Mouse (Mus musculus): Measurements from ENCODE around the gene Tmco1. TPM values are rescaled to one million over a fixed set of nuclear protein-coding genes. Genes with fewer than 3 reads are reported as not detected.
"Not testable (repeated sequence)": the region's sequence is repeated elsewhere in the genome, so short reads cannot be mapped to it uniquely, and the experiment has no call there.

The Tmco1 gene
- total and polyA plus RNA-seq, 3 experiments = 60.3 to 95.3 (median 88.2) TPM

DNA sequence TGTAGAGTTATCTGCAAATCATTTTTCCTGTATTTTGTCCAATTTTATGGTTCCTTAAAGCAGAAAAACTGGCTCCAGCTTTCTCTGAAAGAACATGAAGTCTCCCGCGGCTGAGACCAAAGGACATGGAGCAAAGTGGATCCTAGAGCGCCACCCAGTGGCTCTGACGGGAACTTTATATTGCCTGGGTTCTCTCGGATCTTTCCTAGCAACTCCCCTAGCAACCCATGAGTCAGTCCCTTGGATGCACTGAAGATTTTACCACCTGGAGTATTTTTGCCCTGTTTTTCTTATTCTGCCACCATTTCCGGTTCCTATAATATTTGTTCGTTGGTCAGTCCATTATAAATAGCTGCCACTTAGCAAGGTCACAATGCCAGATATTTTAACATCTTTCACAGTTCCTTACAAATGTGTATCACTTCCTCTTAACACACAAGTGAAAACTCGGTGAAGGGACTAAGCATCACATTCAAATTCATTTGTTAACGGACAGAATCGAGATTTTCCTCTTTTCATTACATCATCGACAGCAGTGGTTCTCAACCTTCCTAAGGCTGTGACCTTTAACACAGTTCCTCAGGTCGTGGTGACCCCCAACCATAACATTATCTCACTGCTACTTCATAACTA, 29.4 kb downstream of the Tmco1 start:
- Histone ChIP-seq H3K4me3 (no peak overlapping the region), H3K9ac (ENCODE audit: low read depth, low read length) (no peak overlapping the region), H3K27ac (no peak overlapping the region), H3K4me1 (ENCODE audit: control insufficient read depth, insufficient read depth, low read length) (peaks cover 2% of the 10 kb centered on the region; the same call in 1 of the 2 replicates), H3K27me3 (ENCODE audit: control insufficient read depth, insufficient read depth, low read length) (no peaks in the 10 kb centered on the region), H3K79me2 (replicated peaks; ENCODE audit: control insufficient read depth, insufficient read depth, low read length) (no peaks in the 10 kb centered on the region), H3K36me3 (ENCODE audit: control insufficient read depth, insufficient read depth, low read length) (no peaks in the 10 kb centered on the region)
- peak; percentile 78 to 83 for DNase-seq
- no peak; the same call in 1 of the 2 replicates for TF ChIP-seq CTCF (IDR thresholded peaks at IDR 0.05)
- TF ChIP-seq EP300 (IDR thresholded peaks at IDR 0.05; ENCODE audit: insufficient read depth, low read depth, low read length) = peak; percentile 80; the same call in 1 of the 2 replicates
- WGBS = 10% methylated on average over 12 of the region's 12 CpGs
- intact Hi-C loops (cut with DNase I) = loop anchor here (1.0 to 10.0 kb wide), 3 partner anchors 25 to 543 kb away; no protein-coding TSS in a partner anchor

DNA sequence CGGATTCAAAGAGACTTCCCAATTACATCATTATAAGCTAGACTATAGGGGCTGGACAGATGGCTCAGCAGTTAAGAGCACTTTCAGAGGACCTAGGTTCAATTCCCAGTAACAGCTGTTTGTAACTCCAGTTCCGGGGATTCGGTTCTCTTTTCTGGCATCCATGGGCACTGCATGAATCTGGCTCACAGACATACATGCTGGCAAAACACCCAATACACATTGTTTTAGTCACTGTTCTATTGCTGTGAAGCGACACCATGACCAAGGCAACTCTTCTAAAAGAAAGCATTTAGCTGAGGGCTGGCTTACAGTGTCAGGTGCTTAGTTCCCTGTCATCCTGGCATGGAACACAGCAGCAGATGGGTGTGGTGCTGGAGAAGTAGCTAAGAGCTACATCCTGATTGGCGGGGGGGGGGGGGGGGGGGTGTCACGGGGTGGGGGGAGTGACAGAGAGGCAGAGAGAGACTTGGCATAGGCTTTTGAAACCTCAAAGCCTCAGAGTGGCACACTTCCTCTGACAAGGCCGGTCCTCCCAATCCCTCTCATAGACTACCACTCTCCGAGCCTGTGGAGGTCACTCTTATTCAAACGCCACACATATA, 31.1 kb downstream of the Tmco1 start:
- TF ChIP-seq EP300 (IDR thresholded peaks at IDR 0.05; ENCODE audit: insufficient read depth, low read depth, low read length) = no peak
- no peak for TF ChIP-seq POLR2A (IDR thresholded peaks at IDR 0.05; ENCODE audit: insufficient read depth, low read depth, low read length)
- TF ChIP-seq CTCF (IDR thresholded peaks at IDR 0.05) = no peak
- intact Hi-C loops (cut with DNase I) = loop anchor here (10.0 kb wide), 1 partner anchor 544 kb away; no protein-coding TSS in a partner anchor
- 67% methylated on average over 9 of the region's 9 CpGs for WGBS
- H3K27me3 ChIP-seq (ENCODE audit: control insufficient read depth, insufficient read depth, low read length) = no peaks in the 10 kb centered on the region
- peaks cover 2% of the 10 kb centered on the region; the same call in 1 of the 2 replicates for H3K4me1 ChIP-seq (ENCODE audit: control insufficient read depth, insufficient read depth, low read length)
- H3K4me3 ChIP-seq = no peak overlapping the region
- H3K27ac ChIP-seq = no peak overlapping the region
- no peaks in the 10 kb centered on the region for H3K36me3 ChIP-seq (ENCODE audit: control insufficient read depth, insufficient read depth, low read length)
- H3K9ac ChIP-seq (ENCODE audit: low read depth, low read length) = no peak overlapping the region
- H3K79me2 ChIP-seq (replicated peaks; ENCODE audit: control insufficient read depth, insufficient read depth, low read length) = no peaks in the 10 kb centered on the region
- DNase-seq = no peak

DNA sequence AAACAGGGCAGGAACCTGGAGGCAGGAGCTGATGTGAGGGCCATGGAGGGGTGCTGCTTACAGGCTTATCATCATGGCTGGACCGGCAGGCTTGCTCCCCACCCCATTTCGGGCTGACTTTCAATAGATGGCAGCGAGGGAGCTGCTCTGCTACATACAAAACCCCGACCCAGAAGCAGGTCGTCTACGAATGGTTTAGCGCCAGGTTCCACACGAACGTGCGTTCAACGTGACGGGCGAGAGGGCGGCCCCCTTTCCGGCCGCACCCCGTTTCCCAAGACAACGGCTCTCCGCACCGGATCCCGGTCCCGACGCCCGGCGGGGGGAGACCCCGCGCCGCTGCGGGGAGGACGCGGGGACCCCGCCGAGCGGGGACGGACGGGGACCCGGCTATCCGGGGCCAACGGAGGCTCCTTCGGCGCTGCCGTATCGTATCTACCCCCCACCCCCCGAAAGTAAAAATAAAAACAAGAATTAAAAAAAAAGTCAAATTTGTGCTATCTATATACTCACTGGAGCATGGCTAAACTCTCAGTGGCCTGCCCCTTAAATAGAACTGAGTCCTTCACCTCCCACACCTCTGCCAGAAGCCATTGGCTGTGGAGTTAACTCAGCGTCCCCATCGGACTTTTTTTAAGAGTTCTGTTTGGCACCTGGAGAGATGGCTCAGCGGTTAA, 32.1 kb downstream of the Tmco1 start:
- no peak for TF ChIP-seq POLR2A (IDR thresholded peaks at IDR 0.05; ENCODE audit: insufficient read depth, low read depth, low read length)
- no peak for TF ChIP-seq EP300 (IDR thresholded peaks at IDR 0.05; ENCODE audit: insufficient read depth, low read depth, low read length)
- TF ChIP-seq CTCF (IDR thresholded peaks at IDR 0.05) = no peak
- peak in 1 of 2 experiments; percentile 29 for DNase-seq
- H3K9ac ChIP-seq (ENCODE audit: low read depth, low read length) = peak overlapping the region; percentile 20
- peaks cover 2% of the 10 kb centered on the region; the same call in 1 of the 2 replicates for H3K4me1 ChIP-seq (ENCODE audit: control insufficient read depth, insufficient read depth, low read length)
- WGBS = 3% methylated on average over 47 of the region's 47 CpGs
- H3K27me3 ChIP-seq (ENCODE audit: control insufficient read depth, insufficient read depth, low read length) = no peaks in the 10 kb centered on the region
- H3K36me3 ChIP-seq (ENCODE audit: control insufficient read depth, insufficient read depth, low read length) = no peaks in the 10 kb centered on the region
- H3K79me2 ChIP-seq (replicated peaks; ENCODE audit: control insufficient read depth, insufficient read depth, low read length) = no peaks in the 10 kb centered on the region
- peak overlapping the region; percentile 40 for H3K4me3 ChIP-seq
- intact Hi-C loops (cut with DNase I) = no loop called here
- no peak overlapping the region; the same call in 1 of the 2 replicates for H3K27ac ChIP-seq

DNA sequence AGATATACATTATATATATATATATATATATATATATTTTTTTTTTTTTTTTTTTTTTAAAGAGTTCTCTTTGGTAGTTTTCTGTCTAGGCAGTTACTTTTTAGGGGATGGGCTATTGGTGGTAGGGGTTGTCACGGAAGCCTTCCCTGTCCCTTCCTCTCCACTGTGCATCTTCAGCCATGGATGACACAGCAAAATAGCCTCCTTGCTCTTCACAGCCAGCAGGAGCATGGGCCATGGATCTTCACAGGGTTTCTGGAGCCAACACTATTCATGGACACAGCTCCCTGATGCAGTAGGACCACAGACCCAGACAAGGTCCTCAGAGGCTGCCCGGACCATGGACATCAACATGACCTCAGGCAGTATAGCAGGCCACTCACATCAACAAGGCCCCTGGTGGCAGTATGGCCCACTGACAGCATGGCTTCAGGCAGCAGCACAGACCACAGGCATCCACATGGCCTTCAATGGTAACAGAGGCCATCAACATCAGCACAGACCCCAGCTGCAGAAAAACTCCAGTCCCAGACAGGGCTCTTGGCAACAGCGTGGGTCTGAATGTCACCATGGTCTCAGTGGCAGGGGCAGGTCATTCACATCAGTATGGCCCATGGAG, 32.8 kb downstream of the Tmco1 start:
- H3K36me3 ChIP-seq (ENCODE audit: control insufficient read depth, insufficient read depth, low read length) = no peaks in the 10 kb centered on the region
- H3K4me1 ChIP-seq (ENCODE audit: control insufficient read depth, insufficient read depth, low read length) = peaks cover 2% of the 10 kb centered on the region; the same call in 1 of the 2 replicates
- H3K27ac ChIP-seq = no peak overlapping the region
- no peak overlapping the region for H3K9ac ChIP-seq (ENCODE audit: low read depth, low read length)
- intact Hi-C loops (cut with DNase I) = no loop called here
- no peak for DNase-seq
- H3K79me2 ChIP-seq (replicated peaks; ENCODE audit: control insufficient read depth, insufficient read depth, low read length) = no peaks in the 10 kb centered on the region
- WGBS = 100% methylated on average over 3 of the region's 3 CpGs
- H3K4me3 ChIP-seq = no peak overlapping the region
- TF ChIP-seq CTCF (IDR thresholded peaks at IDR 0.05) = no peak
- H3K27me3 ChIP-seq (ENCODE audit: control insufficient read depth, insufficient read depth, low read length) = no peaks in the 10 kb centered on the region

DNA sequence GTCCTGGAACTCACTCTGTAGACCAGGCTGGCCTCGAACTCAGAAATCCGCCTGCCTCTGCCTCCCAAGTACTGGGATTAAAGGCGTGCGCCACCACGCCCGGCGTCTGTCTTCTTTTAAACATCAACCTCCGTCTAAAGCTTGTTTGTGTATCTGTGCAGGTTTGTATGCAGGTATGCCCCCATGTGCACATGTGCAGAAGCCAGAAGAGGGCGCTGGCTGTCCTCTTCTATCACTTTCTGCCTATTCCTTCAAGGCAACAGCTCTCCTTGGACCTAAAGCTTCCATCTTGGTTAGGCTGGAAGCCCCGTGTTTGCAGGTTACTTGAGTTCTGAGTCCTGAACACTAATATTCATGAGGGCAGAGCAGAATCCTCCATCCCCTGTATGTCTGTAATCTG, 34.7 kb downstream of the Tmco1 start:
- TF ChIP-seq POLR2A (IDR thresholded peaks at IDR 0.05; ENCODE audit: insufficient read depth, low read depth, low read length) (no peak), EP300 (IDR thresholded peaks at IDR 0.05; ENCODE audit: insufficient read depth, low read depth, low read length) (no peak), CTCF (IDR thresholded peaks at IDR 0.05) (no peak)
- Histone ChIP-seq H3K4me1 (ENCODE audit: control insufficient read depth, insufficient read depth, low read length) (peaks cover 2% of the 10 kb centered on the region; the same call in 1 of the 2 replicates), H3K27ac (no peak overlapping the region), H3K27me3 (ENCODE audit: control insufficient read depth, insufficient read depth, low read length) (no peaks in the 10 kb centered on the region), H3K79me2 (replicated peaks; ENCODE audit: control insufficient read depth, insufficient read depth, low read length) (no peaks in the 10 kb centered on the region), H3K9ac (ENCODE audit: low read depth, low read length) (no peak overlapping the region), H3K4me3 (no peak overlapping the region), H3K36me3 (ENCODE audit: control insufficient read depth, insufficient read depth, low read length) (no peaks in the 10 kb centered on the region)
- intact Hi-C loops (cut with DNase I) = no loop called here
- DNase-seq = no peak
- whole genome bisulfite sequencing = 91% methylated on average over 10 of the region's 10 CpGs

DNA sequence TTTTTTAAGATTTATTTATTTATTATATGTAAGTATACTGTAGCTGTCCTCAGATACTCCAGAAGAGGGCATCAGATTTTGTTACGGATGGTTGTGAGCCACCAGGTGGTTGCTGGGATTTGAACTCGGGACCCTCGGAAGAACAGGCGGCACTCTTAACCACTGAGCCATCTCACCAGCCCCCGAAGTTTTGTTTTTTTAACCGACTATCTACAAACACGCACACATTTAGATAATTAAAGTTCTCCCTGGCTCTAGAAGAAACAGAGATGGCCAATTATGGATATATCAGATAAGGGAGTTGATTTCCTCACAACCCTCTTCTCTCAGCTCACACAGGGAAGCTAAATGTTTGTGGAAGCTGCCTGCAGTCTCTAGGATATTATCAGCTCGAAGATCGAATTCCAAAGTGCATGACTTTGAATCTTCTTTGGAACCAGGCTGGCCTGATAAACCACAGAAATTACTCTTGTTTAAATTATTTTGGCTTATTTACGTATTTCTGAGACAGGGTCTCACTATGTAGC, 37.9 kb downstream of the Tmco1 start:
- 87% methylated on average over 10 of the region's 10 CpGs for WGBS
- intact Hi-C loops (cut with DNase I) = loop anchor here (5.0 kb wide), 1 partner anchor 39 kb away; the partner anchor contains the start of gene Tmco1
- H3K27ac ChIP-seq = not testable (repeated sequence)

DNA sequence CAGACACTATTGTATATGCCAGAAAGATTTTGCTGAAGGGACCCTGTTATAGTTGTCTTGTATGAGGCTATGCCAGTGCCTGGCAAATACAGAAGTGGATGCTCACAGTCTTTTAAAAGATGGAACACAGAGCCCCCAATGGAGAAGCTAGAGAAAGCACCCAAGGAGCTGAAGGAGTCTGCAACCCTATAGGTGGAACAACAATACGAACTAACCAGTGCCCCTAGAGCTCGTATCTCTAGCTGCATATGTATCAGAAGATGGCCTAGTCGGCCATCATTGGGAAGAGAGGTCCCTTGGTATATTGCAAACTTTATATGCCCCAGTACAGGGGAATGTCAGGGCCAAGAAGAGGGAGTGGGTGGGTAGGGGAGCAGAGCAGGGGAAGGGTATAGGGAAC, 41.0 kb downstream of the Tmco1 start:
- H3K4me3 ChIP-seq = peak overlapping the region; percentile 84

More for the DNA sequence above, 37.9 kb downstream of the Tmco1 start:
- not testable (repeated sequence) for DNase-seq; H3K4me1 ChIP-seq (ENCODE audit: control insufficient read depth, insufficient read depth, low read length); H3K9ac ChIP-seq (ENCODE audit: low read depth, low read length); H3K79me2 ChIP-seq (replicated peaks; ENCODE audit: control insufficient read depth, insufficient read depth, low read length); H3K27me3 ChIP-seq (ENCODE audit: control insufficient read depth, insufficient read depth, low read length); H3K36me3 ChIP-seq (ENCODE audit: control insufficient read depth, insufficient read depth, low read length); H3K4me3 ChIP-seq

More for the DNA sequence above, 41.0 kb downstream of the Tmco1 start:
- not testable (repeated sequence) for H3K36me3 ChIP-seq (ENCODE audit: control insufficient read depth, insufficient read depth, low read length); H3K9ac ChIP-seq (ENCODE audit: low read depth, low read length); H3K4me1 ChIP-seq (ENCODE audit: control insufficient read depth, insufficient read depth, low read length); H3K27me3 ChIP-seq (ENCODE audit: control insufficient read depth, insufficient read depth, low read length); DNase-seq; H3K79me2 ChIP-seq (replicated peaks; ENCODE audit: control insufficient read depth, insufficient read depth, low read length)
- intact Hi-C loops (cut with DNase I) = loop anchor here (5.0 kb wide), 1 partner anchor 42 kb away; the partner anchor contains the start of gene Tmco1
- 59% methylated on average over 3 of the region's 3 CpGs for WGBS
- peak overlapping the region; percentile 95 for H3K27ac ChIP-seq
